Mouse (Mus musculus) heart, postnatal 0 days (tissue): Measurements from ENCODE around the gene Lin7a. TPM values are rescaled to one million over a fixed set of nuclear protein-coding genes. Genes with fewer than 3 reads are reported as not detected.

Experiments used
- ATAC-seq: fragments of 200-750 bp; cut with Nextera tagmentation; 2 replicates; pipeline ENCODE4 v1.8.0; 2017; ENCODE audit warnings: low read depth, moderate number of reproducible peaks, moderate library complexity; ENCODE audit not compliant: insufficient read depth
- DNase-seq: peaks from one replicate; pipeline ENCODE4 v3.0.0-alpha.2; 2016; ENCODE audit warnings: low spot score
- H3K27ac ChIP-seq: fragments of 300-500 bp; sonication (generic); 2 replicates; pipeline ENCODE4 v1.5.1; 2014; ENCODE audit warnings: low read depth, mild to moderate bottlenecking
- H3K27me3 ChIP-seq: fragments of 300-500 bp; sonication (generic); 2 replicates; pipeline ENCODE4 v1.6.1; 2014; ENCODE audit warnings: low read length, mixed read lengths; ENCODE audit not compliant: control insufficient read depth, insufficient read depth
- H3K36me3 ChIP-seq: fragments of 300-500 bp; sonication (generic); replicated peaks from 2 replicates; pipeline ENCODE4 v1.6.1; 2014; ENCODE audit warnings: low read length, mixed read lengths; ENCODE audit not compliant: control insufficient read depth, insufficient read depth
- H3K4me1 ChIP-seq: fragments of 300-500 bp; sonication (generic); 2 replicates; pipeline ENCODE4 v1.6.1; 2014; ENCODE audit warnings: antibody characterized with exemption; ENCODE audit not compliant: control insufficient read depth, insufficient read depth
- H3K4me2 ChIP-seq: fragments of 300-500 bp; sonication (generic); 2 replicates; pipeline ENCODE4 v1.6.1; 2014; ENCODE audit warnings: low read depth, mild to moderate bottlenecking, low read length, moderate library complexity
- H3K4me3 ChIP-seq: fragments of 300-500 bp; sonication (generic); 2 replicates; pipeline ENCODE4 v1.5.1; 2014; ENCODE audit warnings: low read depth, low read length
- H3K9ac ChIP-seq: fragments of 300-500 bp; sonication (generic); replicated peaks from 2 replicates; pipeline ENCODE4 v1.6.1; 2014; ENCODE audit warnings: low read depth, low read length, mixed read lengths
- H3K9me3 ChIP-seq: fragments of 300-500 bp; sonication (generic); replicated peaks from 2 replicates; pipeline ENCODE4 v1.6.1; 2016; ENCODE audit warnings: low read length; ENCODE audit not compliant: control insufficient read depth
- CTCF ChIP-seq: IDR thresholded peaks from 2 replicates; pipeline ENCODE4 v1.5.1; 2016; ENCODE audit warnings: antibody characterized with exemption, control low read depth, low read depth
- EP300 ChIP-seq: IDR thresholded peaks from 2 replicates; pipeline ENCODE4 v1.6.1; 2016; ENCODE audit warnings: antibody characterized with exemption, low read depth
- WGBS: fragments of 180-500 bp; shearing (Covaris S2); extraction: QIAGEN DNeasy Blood & Tissue Kit; methylation state at CpG from one replicate; pipeline ENCODE4 v1.1.7; 2014; 5-methylcytosine and 5-hydroxymethylcytosine counted together
- polyA plus RNA-seq: library from polyadenylated mRNA; unstranded; fragments of >200 nt; fragmentation: Nextera tagmentation; extraction: Ambion mirVana; gene quantifications from 2 replicates; pipeline ENCODE4 v1.2.1, GENCODE M21; 2015
- total RNA-seq: library from RNA; depleted of rRNA; stranded (reverse); fragments of >200 nt; gene quantifications from 2 replicates; pipeline ENCODE4 v1.2.3, GENCODE M21; 2014; ENCODE audit warnings: low replicate concordance; rRNA removed

Lin7a gene
- total RNA-seq: 1.3 and 8.2 TPM in 2 replicates
- polyA plus RNA-seq: 0.80 and 1.00 TPM in 2 replicates

DNA sequence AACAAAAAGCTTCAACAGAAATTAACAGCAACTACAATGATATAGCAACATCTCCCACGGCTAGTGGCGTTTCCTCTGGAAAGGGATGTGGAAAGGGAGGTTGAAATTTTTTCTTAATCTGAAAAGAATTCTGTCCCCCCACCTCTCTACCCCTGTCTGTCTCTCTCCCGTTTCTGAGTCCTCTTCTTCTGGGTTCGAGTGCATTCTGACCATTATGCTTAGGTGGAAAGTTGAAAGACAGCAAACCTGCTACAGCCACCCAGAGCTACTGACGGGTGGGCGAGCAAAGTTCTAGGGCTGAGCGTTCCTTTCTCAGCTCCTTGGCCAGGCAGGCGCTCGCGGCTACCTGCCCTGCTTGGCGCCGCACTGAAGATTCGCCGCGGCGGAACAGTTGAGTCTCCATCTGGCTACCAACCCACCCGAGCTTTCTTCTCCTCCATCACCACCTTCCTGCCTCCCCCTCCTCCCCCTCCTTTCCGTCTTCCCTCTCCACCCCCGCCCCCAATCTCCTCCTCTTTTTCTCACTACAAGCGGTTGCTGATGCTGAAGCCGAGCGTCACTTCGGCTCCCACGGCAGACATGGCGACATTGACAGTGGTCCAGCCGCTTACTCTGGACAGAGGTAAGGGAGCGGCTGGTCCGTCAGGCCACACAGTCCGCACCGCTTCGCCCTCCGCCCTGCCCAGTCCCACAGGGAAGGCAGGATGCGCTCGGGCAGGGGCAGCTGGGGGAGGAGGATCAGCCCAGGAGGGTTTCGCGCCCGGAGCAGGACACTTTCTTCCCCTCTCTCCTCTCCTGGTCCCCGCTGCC lies at the start of gene Lin7a:
Lin7a (plus strand) TSS at position 366 of the 810 bp plus-strand sequence.
- ATAC-seq: peak; percentile 20; the same call in 1 of the 2 replicates
- Histone ChIP-seq H3K27me3 (peaks cover 28% of the 10 kb centered on the region), H3K36me3 (no peaks in the 10 kb centered on the region), H3K4me1 (no peaks in the 10 kb centered on the region), H3K9ac (peak within 1 kb of the TSS; percentile 24; the same call in 1 of the 2 replicates), H3K4me3 (peak within 1 kb of the TSS; percentile 54), H3K4me2 (peak within 1 kb of the TSS; percentile 90), H3K27ac (no peak within 1 kb of the TSS), H3K9me3 (no peaks in the 10 kb centered on the region)
- no peak for TF ChIP-seq EP300
- no peak for TF ChIP-seq CTCF
- 2% methylated on average over 38 of the region's 38 CpGs for WGBS
- DNase-seq: no peak

DNA sequence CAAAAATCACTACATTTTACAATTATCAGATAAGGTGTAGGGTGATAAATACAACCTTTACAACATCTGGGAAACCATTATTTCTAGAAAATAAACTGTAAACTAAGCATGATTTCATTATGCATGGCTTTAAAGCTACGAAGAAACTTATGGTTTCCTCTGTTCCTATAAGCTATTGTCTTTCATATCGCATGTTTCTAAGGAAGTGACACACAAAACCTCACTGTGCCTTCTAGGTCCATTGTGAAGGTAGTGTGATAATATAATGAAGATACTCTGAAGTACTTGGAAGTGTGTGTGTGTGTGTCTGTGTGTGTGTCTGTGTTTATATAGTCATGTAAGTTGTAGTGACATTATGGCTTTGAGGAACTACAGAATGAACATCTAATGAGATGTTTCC lies 49.8 kb upstream of the Lin7a start:
- no peak overlapping the region for H3K27ac ChIP-seq
- no peaks in the 10 kb centered on the region for H3K27me3 ChIP-seq
- H3K9ac ChIP-seq: no peak overlapping the region
- 78% methylated on average over 2 of the region's 2 CpGs for WGBS
- H3K4me1 ChIP-seq: no peaks in the 10 kb centered on the region
- H3K4me3 ChIP-seq: no peak overlapping the region
- no peak for TF ChIP-seq EP300
- TF ChIP-seq CTCF: no peak
- ATAC-seq (no peak), DNase-seq (no peak)
- no peaks in the 10 kb centered on the region for H3K36me3 ChIP-seq
- H3K9me3 ChIP-seq: no peaks in the 10 kb centered on the region
- H3K4me2 ChIP-seq: no peak overlapping the region

DNA sequence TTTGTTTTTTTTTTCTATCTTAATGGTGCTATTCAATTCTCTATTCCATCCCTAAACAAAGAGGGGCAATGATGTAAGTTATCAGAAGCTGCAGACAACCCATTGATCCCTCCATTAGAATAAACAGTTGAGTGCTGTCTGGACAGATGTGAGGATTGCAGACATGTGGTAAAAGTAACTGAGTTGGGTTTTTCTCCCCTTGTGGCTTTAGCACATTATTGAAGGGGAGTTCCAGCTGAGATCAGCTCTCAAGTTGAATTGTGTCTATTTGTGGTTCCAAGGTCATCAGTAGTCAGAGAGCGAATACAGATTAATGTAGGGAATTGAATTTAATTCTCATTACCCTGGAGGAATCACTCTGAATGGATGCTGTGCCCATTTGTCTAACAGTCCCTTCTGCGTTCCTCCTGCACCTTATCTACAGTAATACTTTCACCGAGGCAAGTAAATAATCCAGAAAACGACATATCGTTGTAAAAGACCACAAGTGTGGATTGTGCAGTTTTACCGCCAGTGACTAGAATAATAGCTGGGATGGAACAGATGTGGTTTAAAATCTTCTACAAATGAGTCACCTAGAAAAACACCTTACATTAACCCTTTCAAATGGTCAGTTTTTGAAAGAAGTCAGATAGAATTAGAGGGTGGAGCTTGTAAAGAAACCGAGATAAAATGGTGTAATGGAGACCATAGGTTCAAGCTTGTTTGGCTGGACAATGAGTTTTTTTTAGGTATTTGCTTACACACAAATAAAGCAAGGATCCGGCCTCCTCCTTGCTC lies 48.9 kb upstream of the Lin7a start:
- Histone ChIP-seq H3K9ac (no peak overlapping the region), H3K27ac (no peak overlapping the region), H3K4me1 (no peaks in the 10 kb centered on the region), H3K4me2 (no peak overlapping the region), H3K4me3 (no peak overlapping the region), H3K36me3 (no peaks in the 10 kb centered on the region), H3K9me3 (no peaks in the 10 kb centered on the region), H3K27me3 (no peaks in the 10 kb centered on the region)
- ATAC-seq (no peak), DNase-seq (no peak)
- 82% methylated on average over 8 of the region's 8 CpGs for WGBS
- TF ChIP-seq CTCF (no peak), EP300 (no peak)

GRCm38 (mm10) chr10:107223186-107223440 lies 48.4 kb upstream of the Lin7a start:
- Histone ChIP-seq H3K4me2 (no peak overlapping the region), H3K4me1 (no peaks in the 10 kb centered on the region), H3K4me3 (no peak overlapping the region), H3K36me3 (no peaks in the 10 kb centered on the region), H3K27me3 (no peaks in the 10 kb centered on the region), H3K9ac (no peak overlapping the region), H3K9me3 (no peaks in the 10 kb centered on the region), H3K27ac (no peak overlapping the region)
- no peak for DNase-seq
- WGBS: 72% methylated on average over 3 of the region's 3 CpGs
- ATAC-seq: no peak
- TF ChIP-seq CTCF: no peak
- no peak for TF ChIP-seq EP300

DNA sequence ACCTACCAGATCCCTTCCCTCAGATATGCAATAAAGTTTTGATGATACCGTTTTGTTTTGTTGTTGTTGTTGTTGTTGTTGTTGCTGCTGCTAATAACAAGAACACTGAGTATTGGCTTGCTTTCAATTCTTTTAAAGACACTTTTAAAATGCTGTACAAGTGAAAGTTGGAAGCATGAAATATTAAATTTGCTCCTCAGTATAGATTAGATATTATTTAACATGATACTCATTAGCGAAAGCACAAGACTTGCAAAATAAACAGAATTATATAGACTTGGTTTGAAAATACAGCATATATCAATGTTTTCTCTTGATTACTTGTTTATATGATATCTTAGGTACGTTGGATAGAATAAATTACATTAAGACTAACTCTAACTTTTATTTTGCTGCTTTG lies 47.7 kb upstream of the Lin7a start:
- ATAC-seq (no peak), DNase-seq (no peak)
- H3K4me2 ChIP-seq: no peak overlapping the region
- no peak overlapping the region for H3K4me3 ChIP-seq
- H3K27ac ChIP-seq: no peak overlapping the region
- TF ChIP-seq CTCF: no peak
- no peak for TF ChIP-seq EP300
- H3K36me3 ChIP-seq: no peaks in the 10 kb centered on the region
- H3K9me3 ChIP-seq: no peaks in the 10 kb centered on the region
- H3K27me3 ChIP-seq: no peaks in the 10 kb centered on the region
- H3K4me1 ChIP-seq: no peaks in the 10 kb centered on the region
- 75% methylated on average over 3 of the region's 3 CpGs for WGBS
- no peak overlapping the region for H3K9ac ChIP-seq
